8 mouse cellular contexts compared by ENCODE assay signal in genomic region chr11:101211970-101212369, GRCm38 (mm10). TPM values are rescaled to one million over a fixed set of nuclear protein-coding genes. Genes with fewer than 3 reads are reported as not detected.
DNase-seq lines count a peak whose midpoint lies in the region; ATAC-seq and TF ChIP-seq lines count a peak whose summit lies in the region.

No protein-coding gene starts in this region.

- H3K9ac ChIP-seq in embryonic facial prominence, embryonic 11.5 days (replicated peaks; ENCODE audit: low read length) = no peak overlapping the region
- no peak overlapping the region for H3K9ac ChIP-seq in embryonic facial prominence, embryonic 12.5 days
- no peak overlapping the region for H3K9ac ChIP-seq in kidney, embryonic 14.5 days (ENCODE audit: low read depth, low read length)

- no peak overlapping the region for H3K4me3 ChIP-seq in embryonic facial prominence, embryonic 11.5 days (ENCODE audit: low read depth, low read length)
- no peak overlapping the region for H3K4me3 ChIP-seq in embryonic facial prominence, embryonic 10.5 days
- H3K4me3 ChIP-seq in testis, adult 2 months (ENCODE audit: control insufficient read depth, low read depth, low read length) = no peak overlapping the region
- no peak overlapping the region for H3K4me3 ChIP-seq in embryonic facial prominence, embryonic 12.5 days
- no peak overlapping the region for H3K4me3 ChIP-seq in kidney, embryonic 14.5 days (ENCODE audit: low read length)

- no peaks in the 10 kb centered on the region for H3K36me3 ChIP-seq in embryonic facial prominence, embryonic 11.5 days (replicated peaks; ENCODE audit: control insufficient read depth, insufficient read depth, low read depth, low read length)
- H3K36me3 ChIP-seq in embryonic facial prominence, embryonic 10.5 days (replicated peaks) = peaks cover 63% of the 10 kb centered on the region
- H3K36me3 ChIP-seq in testis, adult 2 months (ENCODE audit: control insufficient read depth, insufficient read depth, low read length) = peaks cover 2% of the 10 kb centered on the region
- peaks cover 47% of the 10 kb centered on the region for H3K36me3 ChIP-seq in embryonic facial prominence, embryonic 12.5 days
- H3K36me3 ChIP-seq in kidney, embryonic 14.5 days (ENCODE audit: control insufficient read depth, insufficient read depth, low read length) = peaks cover 70% of the 10 kb centered on the region

- H3K4me1 ChIP-seq in embryonic facial prominence, embryonic 11.5 days (ENCODE audit: control insufficient read depth, insufficient read depth, low read length) = no peaks in the 10 kb centered on the region
- H3K4me1 ChIP-seq in embryonic facial prominence, embryonic 10.5 days = no peaks in the 10 kb centered on the region
- no peaks in the 10 kb centered on the region for H3K4me1 ChIP-seq in testis, adult 2 months (ENCODE audit: control insufficient read depth, insufficient read depth, low read length)
- H3K4me1 ChIP-seq in embryonic facial prominence, embryonic 12.5 days = no peaks in the 10 kb centered on the region
- H3K4me1 ChIP-seq in kidney, embryonic 14.5 days (ENCODE audit: control insufficient read depth, insufficient read depth, low read length) = no peaks in the 10 kb centered on the region

- DNase-seq in embryonic facial prominence, embryonic 11.5 days (ENCODE audit: low spot score) = peak; percentile 90
- no peak for DNase-seq in embryonic facial prominence, embryonic 10.5 days (ENCODE audit: low spot score)
- no peak for DNase-seq in testis, postnatal 14 days (ENCODE audit: low spot score)
- DNase-seq in natural killer cell, adult 2 months (ENCODE audit: low spot score in 2 of 2) = peak; percentile 12 to 19
- no peak for DNase-seq in right cerebral cortex, postnatal 14 days

- H3K9me3 ChIP-seq in embryonic facial prominence, embryonic 11.5 days (replicated peaks; ENCODE audit: control insufficient read depth, low read length) = no peaks in the 10 kb centered on the region
- H3K9me3 ChIP-seq in embryonic facial prominence, embryonic 10.5 days = no peaks in the 10 kb centered on the region
- no peaks in the 10 kb centered on the region for H3K9me3 ChIP-seq in embryonic facial prominence, embryonic 12.5 days
- no peaks in the 10 kb centered on the region for H3K9me3 ChIP-seq in kidney, embryonic 14.5 days (ENCODE audit: control insufficient read depth, low read length)

- TF ChIP-seq POLR2A in testis, adult 2 months (IDR thresholded peaks at IDR 0.05; ENCODE audit: control insufficient read depth, low read depth, low read length) = no peak

- no peaks in the 10 kb centered on the region for H3K27me3 ChIP-seq in embryonic facial prominence, embryonic 11.5 days (ENCODE audit: control insufficient read depth, insufficient read depth, low read length)
- no peaks in the 10 kb centered on the region for H3K27me3 ChIP-seq in embryonic facial prominence, embryonic 10.5 days (replicated peaks; ENCODE audit: low read depth, poor library complexity, severe bottlenecking)
- no peaks in the 10 kb centered on the region for H3K27me3 ChIP-seq in testis, adult 2 months (ENCODE audit: control insufficient read depth, insufficient read depth, low read length)
- H3K27me3 ChIP-seq in embryonic facial prominence, embryonic 12.5 days = no peaks in the 10 kb centered on the region
- no peaks in the 10 kb centered on the region for H3K27me3 ChIP-seq in kidney, embryonic 14.5 days (ENCODE audit: control insufficient read depth, insufficient read depth, low read length)

- no peak overlapping the region for H3K4me2 ChIP-seq in embryonic facial prominence, embryonic 11.5 days (ENCODE audit: low read depth, low read length)
- H3K4me2 ChIP-seq in embryonic facial prominence, embryonic 12.5 days (replicated peaks) = no peak overlapping the region
- H3K4me2 ChIP-seq in kidney, embryonic 14.5 days (replicated peaks; ENCODE audit: low read depth, low read length) = no peak overlapping the region

- peak; percentile 10; the same call in 1 of the 2 replicates for TF ChIP-seq CTCF in testis, adult 2 months (IDR thresholded peaks at IDR 0.05; ENCODE audit: control insufficient read depth, insufficient read depth, insufficient replicate concordance, low read depth, low read length)

- no peak for ATAC-seq in embryonic facial prominence, embryonic 11.5 days (replicated peaks; ENCODE audit: insufficient number of reproducible peaks, low FRiP score, low TSS enrichment, low read depth)
- peak; percentile 79; the same call in 1 of the 2 replicates for ATAC-seq in embryonic facial prominence, embryonic 12.5 days (ENCODE audit: insufficient number of reproducible peaks, insufficient read depth, low FRiP score, low TSS enrichment)
- peak; percentile 77; the same call in 1 of the 2 replicates for ATAC-seq in kidney, embryonic 14.5 days (ENCODE audit: low FRiP score, low TSS enrichment)

- H3K27ac ChIP-seq in embryonic facial prominence, embryonic 11.5 days (replicated peaks; ENCODE audit: low read depth, low read length) = no peak overlapping the region
- no peak overlapping the region for H3K27ac ChIP-seq in embryonic facial prominence, embryonic 10.5 days (replicated peaks)
- H3K27ac ChIP-seq in testis, adult 2 months (ENCODE audit: control insufficient read depth, insufficient read depth, low read depth, low read length) = no peak overlapping the region
- no peak overlapping the region for H3K27ac ChIP-seq in embryonic facial prominence, embryonic 12.5 days
- 0 out of 2 replicates have a peak overlapping the region, but pooled peaks have one; percentile 47 for H3K27ac ChIP-seq in kidney, embryonic 14.5 days (ENCODE audit: low read depth, low read length)

- WGBS in embryonic facial prominence, embryonic 11.5 days = 51% methylated on average over 3 of the region's 3 CpGs
- WGBS in embryonic facial prominence, embryonic 10.5 days = 55% methylated on average over 3 of the region's 3 CpGs
- 46% methylated on average over 3 of the region's 3 CpGs for WGBS in embryonic facial prominence, embryonic 12.5 days
- 33% methylated on average over 3 of the region's 3 CpGs for WGBS in kidney, embryonic 14.5 days

RNA-seq across cellular contexts. Expression of gene Ezh1, which starts 14.3 kb away (rescaled TPM):
- polyA plus RNA-seq in embryonic facial prominence, embryonic 11.5 days (2014; fragmentation: Nextera tagmentation; extraction: Ambion mirVana) = 11.6 and 12.4 TPM in 2 replicates
- polyA plus RNA-seq in embryonic facial prominence, embryonic 10.5 days (2016; fragmentation: Nextera tagmentation; extraction: Ambion mirVana) = 13.3 and 14.5 TPM in 2 replicates
- polyA plus RNA-seq in testis, adult 2 months (2012; rRNA removed) = 14.3 and 14.5 TPM in 2 replicates
- polyA plus RNA-seq in embryonic facial prominence, embryonic 12.5 days (2016; fragmentation: Nextera tagmentation; extraction: Ambion mirVana) = 15.6 and 17.3 TPM in 2 replicates
- polyA plus RNA-seq in kidney, embryonic 14.5 days (2014; fragmentation: Nextera tagmentation; extraction: Ambion mirVana) = 18.2 and 27.4 TPM in 2 replicates

RNA-seq across cellular contexts. Expression of gene Ramp2, which starts 33.9 kb away (rescaled TPM):
- polyA plus RNA-seq in embryonic facial prominence, embryonic 11.5 days (2014; fragmentation: Nextera tagmentation; extraction: Ambion mirVana) = 64.8 and 69.3 TPM in 2 replicates
- 66.4 and 68.4 TPM in 2 replicates for polyA plus RNA-seq in embryonic facial prominence, embryonic 10.5 days (2016; fragmentation: Nextera tagmentation; extraction: Ambion mirVana)
- polyA plus RNA-seq in testis, adult 2 months (2012; rRNA removed) = 5.6 and 5.8 TPM in 2 replicates
- polyA plus RNA-seq in embryonic facial prominence, embryonic 12.5 days (2016; fragmentation: Nextera tagmentation; extraction: Ambion mirVana) = 80.2 and 86.9 TPM in 2 replicates
- 248 and 275 TPM in 2 replicates for polyA plus RNA-seq in kidney, embryonic 14.5 days (2014; fragmentation: Nextera tagmentation; extraction: Ambion mirVana)

RNA-seq across cellular contexts. Expression of gene Ccr10, which starts 36.7 kb away (rescaled TPM):
- 0.20 TPM in 1 of 2 replicates, not detected in the other for polyA plus RNA-seq in embryonic facial prominence, embryonic 11.5 days (2014; fragmentation: Nextera tagmentation; extraction: Ambion mirVana)
- polyA plus RNA-seq in embryonic facial prominence, embryonic 10.5 days (2016; fragmentation: Nextera tagmentation; extraction: Ambion mirVana) = 0.16 TPM in 1 of 2 replicates, not detected in the other
- polyA plus RNA-seq in testis, adult 2 months (2012; rRNA removed) = 0.05 TPM in 1 of 2 replicates, not detected in the other
- polyA plus RNA-seq in embryonic facial prominence, embryonic 12.5 days (2016; fragmentation: Nextera tagmentation; extraction: Ambion mirVana) = 0.13 and 0.24 TPM in 2 replicates
- 0.24 and 0.51 TPM in 2 replicates for polyA plus RNA-seq in kidney, embryonic 14.5 days (2014; fragmentation: Nextera tagmentation; extraction: Ambion mirVana)

RNA-seq across cellular contexts. Expression of gene Plekhh3, which starts 40.8 kb away (rescaled TPM):
- 3.7 and 5.3 TPM in 2 replicates for polyA plus RNA-seq in embryonic facial prominence, embryonic 11.5 days (2014; fragmentation: Nextera tagmentation; extraction: Ambion mirVana)
- 3.7 and 4.0 TPM in 2 replicates for polyA plus RNA-seq in embryonic facial prominence, embryonic 10.5 days (2016; fragmentation: Nextera tagmentation; extraction: Ambion mirVana)
- polyA plus RNA-seq in testis, adult 2 months (2012; rRNA removed) = 2.6 and 4.1 TPM in 2 replicates
- polyA plus RNA-seq in embryonic facial prominence, embryonic 12.5 days (2016; fragmentation: Nextera tagmentation; extraction: Ambion mirVana) = 10.3 and 11.9 TPM in 2 replicates
- polyA plus RNA-seq in kidney, embryonic 14.5 days (2014; fragmentation: Nextera tagmentation; extraction: Ambion mirVana) = 17.0 and 17.9 TPM in 2 replicates

RNA-seq across cellular contexts. Expression of gene Vps25, which starts 41.5 kb away (rescaled TPM):
- polyA plus RNA-seq in embryonic facial prominence, embryonic 11.5 days (2014; fragmentation: Nextera tagmentation; extraction: Ambion mirVana) = 114 and 117 TPM in 2 replicates
- polyA plus RNA-seq in embryonic facial prominence, embryonic 10.5 days (2016; fragmentation: Nextera tagmentation; extraction: Ambion mirVana) = 124 TPM in 2 replicates
- 26.1 and 26.2 TPM in 2 replicates for polyA plus RNA-seq in testis, adult 2 months (2012; rRNA removed)
- 93.6 and 99.3 TPM in 2 replicates for polyA plus RNA-seq in embryonic facial prominence, embryonic 12.5 days (2016; fragmentation: Nextera tagmentation; extraction: Ambion mirVana)
- 154 and 160 TPM in 2 replicates for polyA plus RNA-seq in kidney, embryonic 14.5 days (2014; fragmentation: Nextera tagmentation; extraction: Ambion mirVana)

Comparison
In these comparisons a context has a peak if more than half of its experiments do, and no peak if none do; other contexts are left out.
1. DNase-seq: peak in embryonic facial prominence, embryonic 11.5 days (single experiment) and natural killer cell, adult 2 months (2 of 2); none in embryonic facial prominence, embryonic 10.5 days (single experiment), testis, postnatal 14 days (single experiment) and right cerebral cortex, postnatal 14 days (single experiment).